In the genomic region with DNA sequence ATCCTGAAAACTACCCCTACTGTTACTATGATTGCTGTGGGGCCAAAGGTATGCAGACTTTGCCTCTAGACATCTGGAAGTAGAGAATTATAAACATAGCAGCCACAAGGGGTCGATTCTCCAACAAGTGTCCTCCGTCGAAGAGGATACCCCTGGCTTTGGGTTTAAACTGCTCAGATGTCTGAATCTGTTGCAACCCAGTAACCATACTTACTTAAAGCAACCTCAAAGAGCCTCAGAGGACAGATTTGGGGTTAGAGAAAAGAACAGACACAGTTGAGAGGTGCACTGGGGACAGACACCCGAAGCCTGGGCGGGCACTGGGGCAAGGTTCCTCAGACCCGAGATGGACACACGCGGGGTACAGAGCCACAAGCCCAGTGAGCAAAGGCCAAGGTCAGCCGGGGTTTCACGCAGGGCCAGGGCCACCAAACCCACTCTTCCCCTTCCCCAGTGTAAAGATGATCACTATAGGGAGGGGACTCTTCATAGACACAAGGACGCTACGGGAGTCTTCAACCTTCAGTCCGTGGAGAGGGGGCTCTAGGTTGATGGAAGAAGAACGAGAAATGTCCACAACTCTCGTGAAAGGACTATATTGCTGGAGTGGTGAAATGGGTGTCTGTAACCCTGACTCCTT, we compare ENCODE assay signal across 8 mouse cellular contexts. TPM values are rescaled to one million over a fixed set of nuclear protein-coding genes. Genes with fewer than 3 reads are reported as not detected.
DNase-seq lines count a peak whose midpoint lies in the region; ATAC-seq lines count a peak whose summit lies in the region.

No protein-coding gene starts in this region.

- H3K27ac ChIP-seq in intestine, embryonic 14.5 days (ENCODE audit: low read depth): no peak overlapping the region
- H3K27ac ChIP-seq in lung, embryonic 15.5 days: no peak overlapping the region

- peak overlapping the region; percentile 73 for H3K9ac ChIP-seq in intestine, embryonic 14.5 days (ENCODE audit: low read length)
- peak overlapping the region; percentile 90 for H3K9ac ChIP-seq in lung, embryonic 15.5 days

- H3K27me3 ChIP-seq in intestine, embryonic 14.5 days (replicated peaks; ENCODE audit: control insufficient read depth, insufficient read depth, low read length): no peaks in the 10 kb centered on the region
- no peaks in the 10 kb centered on the region for H3K27me3 ChIP-seq in lung, embryonic 15.5 days

- H3K36me3 ChIP-seq in intestine, embryonic 14.5 days (ENCODE audit: control insufficient read depth, insufficient read depth, low read length): peaks cover 4% of the 10 kb centered on the region; the same call in 1 of the 2 replicates
- 0 out of 2 replicates have a peak, but pooled peaks cover 5% of the 10 kb centered on the region for H3K36me3 ChIP-seq in lung, embryonic 15.5 days

- peak; percentile 60 for DNase-seq in 416B (ENCODE audit: low read depth)
- DNase-seq in MN1 (ENCODE audit: low spot score): peak; percentile 36
- DNase-seq in intestine, embryonic 14.5 days (ENCODE audit: low spot score): peak; percentile 58
- peak; percentile 21 for DNase-seq in retina, embryonic 14.5 days (ENCODE audit: low spot score)
- no peak for DNase-seq in layer of hippocampus, adult 11-12 months (ENCODE audit: low spot score)
- DNase-seq in left cerebral cortex, adult 11 months (ENCODE audit: low spot score): no peak

- WGBS in intestine, embryonic 14.5 days: 28% methylated on average over 15 of the region's 15 CpGs
- WGBS in lung, embryonic 15.5 days: 24% methylated on average over 15 of the region's 15 CpGs

- H3K9me3 ChIP-seq in intestine, embryonic 14.5 days (ENCODE audit: control insufficient read depth, low read length): no peaks in the 10 kb centered on the region
- no peaks in the 10 kb centered on the region for H3K9me3 ChIP-seq in lung, embryonic 15.5 days

- peaks cover 14% of the 10 kb centered on the region for H3K4me1 ChIP-seq in intestine, embryonic 14.5 days (replicated peaks; ENCODE audit: control insufficient read depth, insufficient read depth, low read length)
- H3K4me1 ChIP-seq in lung, embryonic 15.5 days: peaks cover 18% of the 10 kb centered on the region

- peak overlapping the region; percentile 94 for H3K4me2 ChIP-seq in intestine, embryonic 14.5 days (ENCODE audit: low read length)
- peak overlapping the region; percentile 85 for H3K4me2 ChIP-seq in lung, embryonic 15.5 days

- peak overlapping the region; percentile 85 for H3K4me3 ChIP-seq in intestine, embryonic 14.5 days (ENCODE audit: low read depth, low read length)
- H3K4me3 ChIP-seq in lung, embryonic 15.5 days: peak overlapping the region; percentile 98

- ATAC-seq in erythroid progenitor cell, adult 5-6 weeks (replicated peaks; ENCODE audit: low FRiP score, poor library complexity, severe bottlenecking): 0 out of 2 replicates have a peak, but pooled peaks have one; percentile 15
- ATAC-seq in intestine, embryonic 14.5 days (replicated peaks; ENCODE audit: low FRiP score, low TSS enrichment, low read depth): no peak
- peak; percentile 11; the same call in 1 of the 2 replicates for ATAC-seq in lung, embryonic 15.5 days (ENCODE audit: borderline replicate concordance, extremely low read depth, low FRiP score, low TSS enrichment)

RNA-seq across cellular contexts. Expression of gene Insr, which starts 1.1 kb away (rescaled TPM):
- 8.0 and 15.5 TPM in 2 replicates for total RNA-seq in erythroid progenitor cell, adult 5-6 weeks (2015; ENCODE audit: low replicate concordance)
- 7.1 and 19.9 TPM in 2 replicates for total RNA-seq in erythroid progenitor cell, adult 5-6 weeks (2017; ENCODE audit: low replicate concordance)
- polyA plus RNA-seq in intestine, embryonic 14.5 days (2014; fragmentation: Nextera tagmentation; extraction: Ambion mirVana): 37.6 and 41.0 TPM in 2 replicates
- polyA plus RNA-seq in lung, embryonic 15.5 days (2015; fragmentation: Nextera tagmentation; extraction: Ambion mirVana): 34.8 and 38.8 TPM in 2 replicates

Comparison
In these comparisons a context has a peak if more than half of its experiments do, and no peak if none do; other contexts are left out.
1. DNase-seq: peak in 416B (single experiment), MN1 (single experiment), intestine, embryonic 14.5 days (single experiment) and retina, embryonic 14.5 days (single experiment); none in layer of hippocampus, adult 11-12 months (single experiment) and left cerebral cortex, adult 11 months (single experiment).